Mouse (Mus musculus): Measurements from ENCODE around the gene Ighmbp2. TPM values are rescaled to one million over a fixed set of nuclear protein-coding genes. Genes with fewer than 3 reads are reported as not detected.

Ighmbp2 gene
- polyA plus RNA-seq, 1 experiment from 2014 or later = 12.1 TPM

GRCm38 (mm10) chr19:3273331-3273730 is 9.5 kb downstream of the Ighmbp2 start:
- peaks cover 99% of the 10 kb centered on the region for H3K36me3 ChIP-seq
- no peak overlapping the region for H3K4me2 ChIP-seq
- WGBS = 94% methylated on average over 9 of the region's 9 CpGs
- H3K9me3 ChIP-seq = no peaks in the 10 kb centered on the region
- no peak for ATAC-seq (ENCODE audit: low FRiP score)
- H3K4me3 ChIP-seq = no peak overlapping the region
- no peak overlapping the region for H3K27ac ChIP-seq
- H3K4me1 ChIP-seq (replicated peaks) = no peaks in the 10 kb centered on the region
- H3K9ac ChIP-seq = no peak overlapping the region
- H3K27me3 ChIP-seq = no peaks in the 10 kb centered on the region

GRCm38 (mm10) chr19:3271366-3271765 is 11.5 kb downstream of the Ighmbp2 start:
- no peak for ATAC-seq (ENCODE audit: low FRiP score)
- Histone ChIP-seq H3K27ac (no peak overlapping the region), H3K9ac (no peak overlapping the region), H3K4me2 (no peak overlapping the region), H3K36me3 (peaks cover 99% of the 10 kb centered on the region), H3K9me3 (no peaks in the 10 kb centered on the region), H3K27me3 (no peaks in the 10 kb centered on the region), H3K4me3 (no peak overlapping the region), H3K4me1 (replicated peaks) (no peaks in the 10 kb centered on the region)
- 92% methylated on average over 6 of the region's 6 CpGs for WGBS

DNA sequence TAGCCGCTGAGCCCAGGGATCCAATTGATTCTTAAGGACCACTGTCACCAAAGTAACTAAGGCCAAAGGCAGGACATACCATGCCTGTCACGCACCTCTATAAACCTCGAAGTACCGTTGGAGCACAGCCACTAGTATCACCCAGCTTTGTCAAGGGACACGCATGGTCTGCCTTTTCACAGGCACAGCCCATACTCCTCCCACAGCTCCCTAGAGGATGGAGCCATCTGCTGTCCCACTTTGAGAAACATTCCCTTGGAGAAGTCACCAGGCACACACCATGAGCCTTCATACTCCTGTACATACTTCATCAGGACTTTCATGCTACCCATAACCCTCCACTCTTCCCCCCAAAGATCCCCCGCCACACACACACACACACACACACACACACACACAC is 13.0 kb downstream of the Ighmbp2 start:
- Histone ChIP-seq H3K4me2 (no peak overlapping the region), H3K9me3 (no peaks in the 10 kb centered on the region), H3K27me3 (no peaks in the 10 kb centered on the region), H3K4me1 (replicated peaks) (no peaks in the 10 kb centered on the region), H3K36me3 (peaks cover 99% of the 10 kb centered on the region), H3K9ac (no peak overlapping the region), H3K4me3 (no peak overlapping the region), H3K27ac (no peak overlapping the region)
- WGBS = 92% methylated on average over 6 of the region's 6 CpGs
- no peak for ATAC-seq (ENCODE audit: low FRiP score)

DNA sequence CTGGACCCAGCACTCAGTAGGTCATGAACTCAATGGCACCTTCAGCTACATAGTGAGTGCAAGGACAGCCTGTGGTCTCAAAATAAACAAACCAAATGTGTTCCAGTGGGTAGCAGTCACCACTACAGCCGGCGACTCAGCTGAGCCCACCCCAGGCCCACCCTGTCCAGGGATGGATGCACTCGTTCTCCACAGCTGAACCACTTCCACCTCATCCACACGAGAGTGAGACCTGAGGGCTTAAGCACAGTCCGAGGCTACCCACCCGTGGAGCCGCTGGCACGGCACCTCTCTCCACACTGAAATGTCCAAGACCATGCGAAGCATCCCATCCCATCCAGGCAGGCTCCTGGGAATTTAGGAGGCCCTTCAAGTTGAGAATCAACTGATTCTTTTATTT is 13.5 kb downstream of the Ighmbp2 start:
- Histone ChIP-seq H3K4me3 (no peak overlapping the region), H3K36me3 (peaks cover 99% of the 10 kb centered on the region), H3K4me2 (no peak overlapping the region), H3K4me1 (replicated peaks) (no peaks in the 10 kb centered on the region), H3K27me3 (no peaks in the 10 kb centered on the region), H3K9ac (no peak overlapping the region), H3K9me3 (no peaks in the 10 kb centered on the region), H3K27ac (no peak overlapping the region)
- 92% methylated on average over 9 of the region's 9 CpGs for WGBS
- ATAC-seq (ENCODE audit: low FRiP score) = no peak

GRCm38 (mm10) chr19:3268218-3268980 is 14.4 kb downstream of the Ighmbp2 start:
- no peak for ATAC-seq (ENCODE audit: low FRiP score)
- Histone ChIP-seq H3K4me1 (replicated peaks) (no peaks in the 10 kb centered on the region), H3K9ac (no peak overlapping the region), H3K27ac (no peak overlapping the region), H3K9me3 (no peaks in the 10 kb centered on the region), H3K4me3 (no peak overlapping the region), H3K27me3 (no peaks in the 10 kb centered on the region), H3K36me3 (peaks cover 99% of the 10 kb centered on the region), H3K4me2 (no peak overlapping the region)
- WGBS = 94% methylated on average over 17 of the region's 17 CpGs

DNA sequence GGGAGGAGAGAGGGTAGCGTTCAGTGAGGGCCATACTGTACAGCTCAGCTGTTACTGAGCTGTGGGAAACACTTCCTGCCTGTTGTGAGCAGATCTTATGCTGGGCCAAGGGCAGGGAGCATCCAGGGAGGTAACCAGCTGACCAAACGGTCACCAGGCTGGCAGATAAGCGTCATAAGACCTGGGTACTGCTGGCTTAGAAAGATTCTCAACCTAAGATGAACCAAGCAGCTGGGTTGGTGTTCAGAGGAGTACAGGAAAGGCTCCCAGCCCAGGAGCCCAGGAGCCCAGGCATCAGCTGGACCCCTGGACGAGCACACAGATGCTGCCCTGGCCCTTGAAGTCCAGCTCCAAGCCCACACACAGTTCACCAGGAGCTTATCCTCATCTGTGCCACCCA is 15.5 kb downstream of the Ighmbp2 start:
- H3K27me3 ChIP-seq = no peaks in the 10 kb centered on the region
- no peaks in the 10 kb centered on the region for H3K4me1 ChIP-seq (replicated peaks)
- 94% methylated on average over 4 of the region's 4 CpGs for WGBS
- H3K27ac ChIP-seq = no peak overlapping the region
- peaks cover 97% of the 10 kb centered on the region for H3K36me3 ChIP-seq
- H3K9ac ChIP-seq = no peak overlapping the region
- ATAC-seq (ENCODE audit: low FRiP score) = no peak
- H3K4me3 ChIP-seq = no peak overlapping the region
- no peak overlapping the region for H3K4me2 ChIP-seq
- no peaks in the 10 kb centered on the region for H3K9me3 ChIP-seq

DNA sequence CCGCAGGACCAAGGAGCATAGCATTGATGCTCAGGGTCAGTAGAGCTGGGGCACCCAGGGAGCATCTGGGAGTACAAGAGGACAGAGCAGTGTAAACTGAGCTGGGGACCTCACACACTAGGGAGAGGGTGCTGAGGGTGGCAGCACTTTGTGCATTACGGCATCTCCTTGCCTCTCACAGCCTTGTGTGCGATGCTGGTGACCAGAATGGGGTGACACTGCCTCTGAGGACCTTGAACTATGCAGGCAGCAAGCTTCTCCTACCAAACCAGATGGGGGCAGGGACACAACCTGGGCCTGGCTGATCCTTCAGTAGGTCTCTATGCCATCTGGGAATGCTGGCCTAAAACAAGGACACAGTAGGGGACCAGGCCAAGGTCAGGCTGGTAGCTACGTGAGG is 16.1 kb downstream of the Ighmbp2 start:
- H3K27ac ChIP-seq = no peak overlapping the region
- 97% methylated on average over 4 of the region's 4 CpGs for WGBS

GRCm38 (mm10) chr19:3266136-3266535 is 16.7 kb downstream of the Ighmbp2 start:
- no peak for ATAC-seq (ENCODE audit: low FRiP score)
- WGBS = 89% methylated on average over 5 of the region's 5 CpGs

More for the DNA sequence above, 16.1 kb downstream of the Ighmbp2 start:
- Histone ChIP-seq H3K4me1 (replicated peaks) (no peaks in the 10 kb centered on the region), H3K9ac (no peak overlapping the region), H3K4me3 (no peak overlapping the region), H3K4me2 (no peak overlapping the region), H3K9me3 (no peaks in the 10 kb centered on the region), H3K36me3 (peaks cover 97% of the 10 kb centered on the region), H3K27me3 (no peaks in the 10 kb centered on the region)
- no peak for ATAC-seq (ENCODE audit: low FRiP score)

GRCm38 (mm10) chr19:3265180-3265579 is 17.6 kb downstream of the Ighmbp2 start:
- no peak overlapping the region for H3K4me3 ChIP-seq
- H3K27ac ChIP-seq = no peak overlapping the region
- H3K36me3 ChIP-seq = peaks cover 97% of the 10 kb centered on the region
- 98% methylated on average over 9 of the region's 9 CpGs for WGBS
- no peak overlapping the region for H3K4me2 ChIP-seq
- no peaks in the 10 kb centered on the region for H3K9me3 ChIP-seq
- no peaks in the 10 kb centered on the region for H3K4me1 ChIP-seq (replicated peaks)
- no peaks in the 10 kb centered on the region for H3K27me3 ChIP-seq
- no peak overlapping the region for H3K9ac ChIP-seq
- ATAC-seq (ENCODE audit: low FRiP score) = no peak

More at GRCm38 (mm10) chr19:3266136-3266535, 16.7 kb downstream of the Ighmbp2 start:
- Histone ChIP-seq H3K27ac (no peak overlapping the region), H3K9me3 (no peaks in the 10 kb centered on the region), H3K27me3 (no peaks in the 10 kb centered on the region), H3K9ac (no peak overlapping the region), H3K4me2 (no peak overlapping the region), H3K4me1 (replicated peaks) (no peaks in the 10 kb centered on the region), H3K4me3 (no peak overlapping the region), H3K36me3 (peaks cover 97% of the 10 kb centered on the region)

- Histone ChIP-seq H3K36me3 (peaks cover 99% of the 10 kb centered on the region), H3K4me2 (no peak overlapping the region), H3K27ac (no peak overlapping the region), H3K4me1 (replicated peaks) (no peaks in the 10 kb centered on the region), H3K9ac (no peak overlapping the region), H3K4me3 (no peak overlapping the region), H3K27me3 (no peaks in the 10 kb centered on the region), H3K9me3 (no peaks in the 10 kb centered on the region)
- no peak for ATAC-seq (ENCODE audit: low FRiP score)
- WGBS = 98% methylated on average over 6 of the region's 6 CpGs
Observed at GRCm38 (mm10) chr19:3264348-3264747, 18.5 kb downstream of the Ighmbp2 start.

DNA sequence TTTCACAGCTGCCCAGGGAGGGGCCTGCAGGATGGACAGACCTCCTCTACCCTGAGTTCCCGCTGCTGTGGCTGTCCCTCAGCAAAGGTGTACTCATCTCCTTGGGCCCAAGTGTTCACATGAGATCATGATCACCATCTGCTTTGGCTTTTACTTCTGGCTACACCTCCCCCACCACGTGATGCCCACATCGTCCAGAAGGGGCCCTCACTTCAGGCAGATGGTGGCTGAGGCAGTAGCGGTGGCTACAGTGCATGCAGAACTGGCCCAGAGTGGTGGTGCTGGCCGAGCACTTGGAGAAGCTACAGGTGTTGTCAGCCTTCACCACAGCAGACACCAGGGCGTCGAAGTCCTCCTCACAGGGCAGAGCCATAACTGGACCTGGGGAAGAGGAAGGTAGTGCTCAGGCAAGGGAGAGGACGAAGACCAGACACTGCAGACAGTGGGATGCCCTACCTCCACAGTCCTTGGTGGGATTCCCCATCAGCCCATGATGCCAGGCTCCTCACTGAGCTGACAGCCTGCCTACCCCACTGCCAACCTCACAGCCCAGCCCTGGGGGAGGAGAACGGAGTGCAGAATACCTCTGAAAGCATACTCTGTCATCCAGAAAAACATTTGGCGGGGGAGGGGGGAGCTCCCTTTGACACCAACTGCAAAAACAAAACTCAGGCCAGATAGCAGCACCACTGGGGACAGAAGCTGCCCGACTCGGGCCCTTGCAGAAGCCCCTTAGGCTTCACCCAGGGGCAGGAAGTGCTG is 20.9 kb downstream of the Ighmbp2 start:
- ATAC-seq (ENCODE audit: low FRiP score) = no peak
- no peak overlapping the region for H3K4me2 ChIP-seq
- H3K27me3 ChIP-seq = no peaks in the 10 kb centered on the region
- no peak overlapping the region for H3K27ac ChIP-seq
- H3K36me3 ChIP-seq = peaks cover 76% of the 10 kb centered on the region
- H3K4me1 ChIP-seq (replicated peaks) = no peaks in the 10 kb centered on the region
- H3K9me3 ChIP-seq = no peaks in the 10 kb centered on the region
- 92% methylated on average over 12 of the region's 12 CpGs for WGBS
- H3K9ac ChIP-seq = no peak overlapping the region
- H3K4me3 ChIP-seq = no peak overlapping the region

- H3K9ac ChIP-seq = no peak overlapping the region
- no peak overlapping the region for H3K4me2 ChIP-seq
- 95% methylated on average over 7 of the region's 7 CpGs for WGBS
- no peaks in the 10 kb centered on the region for H3K4me1 ChIP-seq (replicated peaks)
- no peaks in the 10 kb centered on the region for H3K9me3 ChIP-seq
- H3K27ac ChIP-seq = no peak overlapping the region
- ATAC-seq (ENCODE audit: low FRiP score) = no peak
- H3K27me3 ChIP-seq = no peaks in the 10 kb centered on the region
- peaks cover 70% of the 10 kb centered on the region for H3K36me3 ChIP-seq
- no peak overlapping the region for H3K4me3 ChIP-seq
Observed at GRCm38 (mm10) chr19:3261336-3261735, 21.5 kb downstream of the Ighmbp2 start.

GRCm38 (mm10) chr19:3260591-3260990 is 22.2 kb downstream of the Ighmbp2 start:
- Histone ChIP-seq H3K4me2 (no peak overlapping the region), H3K4me1 (replicated peaks) (no peaks in the 10 kb centered on the region), H3K9ac (no peak overlapping the region), H3K9me3 (no peaks in the 10 kb centered on the region), H3K27me3 (no peaks in the 10 kb centered on the region), H3K4me3 (no peak overlapping the region), H3K27ac (no peak overlapping the region), H3K36me3 (peaks cover 63% of the 10 kb centered on the region)
- 90% methylated on average over 3 of the region's 3 CpGs for WGBS
- no peak for ATAC-seq (ENCODE audit: low FRiP score)
